Mouse (Mus musculus): ENCODE measurements around the gene Jpt2.
A peak's percentile ranks its signal among the peaks of the same experiment; 100 is the strongest.
"Not testable (repeated sequence)": the region's sequence is repeated elsewhere in the genome, so short reads cannot be mapped to it uniquely, and the experiment has no call there.

Jpt2 gene

GRCm38 (mm10) chr17:24960135-24960851, at the start of gene Jpt2:
Gene Jpt2, minus strand, starts transcription at chr17:24960689.
- DNase-seq (ENCODE audit: low read depth, low spot score): peak; percentile 98

DNA sequence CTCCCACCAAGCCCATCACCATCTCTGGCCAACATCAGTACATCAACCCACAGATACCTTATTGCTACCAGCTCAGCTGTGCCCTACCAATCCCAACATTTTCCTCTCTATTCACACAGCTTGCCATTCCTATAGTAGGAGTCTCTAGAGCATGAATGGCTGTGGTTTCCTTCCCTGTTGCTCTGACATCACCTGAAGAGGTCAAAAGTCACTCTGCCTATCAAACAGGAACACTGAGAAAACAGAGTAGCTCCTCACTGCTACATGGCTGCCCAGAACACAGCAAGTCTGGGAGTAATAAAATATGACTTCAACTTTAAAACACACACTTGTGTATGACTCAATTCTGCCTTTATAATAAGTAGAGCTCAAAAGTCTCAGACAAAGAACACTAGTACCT, 47.0 kb upstream of the Jpt2 start:
- DNase-seq (ENCODE audit: low read depth, low spot score): no peak

DNA sequence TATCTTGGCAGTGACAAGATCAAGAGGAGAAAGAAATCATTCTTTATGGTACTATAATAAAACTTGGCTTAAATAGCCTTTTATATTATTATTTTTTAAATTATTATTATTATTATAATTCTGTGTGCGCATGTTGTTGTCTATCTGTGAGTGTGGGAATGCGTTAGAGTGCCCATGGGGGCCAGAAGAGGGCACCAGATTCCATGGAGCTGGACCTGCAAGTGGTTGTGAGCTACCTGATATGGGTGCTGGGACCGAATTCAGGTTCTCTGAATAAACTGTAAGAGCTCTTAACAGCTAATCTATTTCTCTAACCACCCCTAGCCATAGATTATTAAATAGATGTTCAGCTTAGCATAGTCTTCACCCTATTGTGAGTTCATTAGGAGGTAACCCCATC, 44.6 kb upstream of the Jpt2 start:
- no peak for DNase-seq (ENCODE audit: low read depth, low spot score)

DNA sequence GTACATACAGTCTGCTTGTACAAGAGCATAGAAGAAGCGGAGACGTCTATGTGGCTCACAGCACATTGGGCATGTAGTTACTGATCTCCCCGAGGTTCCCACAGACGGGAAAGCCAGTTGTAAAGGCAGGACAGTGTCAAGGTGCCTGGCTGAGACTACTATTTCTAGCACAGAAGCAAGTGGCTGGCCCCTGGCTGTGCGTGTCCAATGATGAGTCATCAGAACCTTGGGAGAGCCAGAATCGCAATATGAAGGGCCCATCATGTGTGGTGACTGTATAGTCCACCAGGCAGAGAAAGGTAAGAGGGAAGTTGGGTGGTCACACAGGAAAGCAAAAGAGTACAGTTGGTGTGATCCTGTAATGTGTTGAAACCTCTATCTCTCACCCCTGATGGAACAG, 34.2 kb upstream of the Jpt2 start:
- DNase-seq (ENCODE audit: low read depth, low spot score): no peak

- no peak for DNase-seq (ENCODE audit: low read depth, low spot score)
These were observed 26.7 kb upstream of the Jpt2 start for GRCm38 (mm10) chr17:24987221-24987620.

- DNase-seq (ENCODE audit: low read depth, low spot score): no peak
These were observed 595 bp upstream of the Jpt2 start for GRCm38 (mm10) chr17:24960852-24961715.

DNA sequence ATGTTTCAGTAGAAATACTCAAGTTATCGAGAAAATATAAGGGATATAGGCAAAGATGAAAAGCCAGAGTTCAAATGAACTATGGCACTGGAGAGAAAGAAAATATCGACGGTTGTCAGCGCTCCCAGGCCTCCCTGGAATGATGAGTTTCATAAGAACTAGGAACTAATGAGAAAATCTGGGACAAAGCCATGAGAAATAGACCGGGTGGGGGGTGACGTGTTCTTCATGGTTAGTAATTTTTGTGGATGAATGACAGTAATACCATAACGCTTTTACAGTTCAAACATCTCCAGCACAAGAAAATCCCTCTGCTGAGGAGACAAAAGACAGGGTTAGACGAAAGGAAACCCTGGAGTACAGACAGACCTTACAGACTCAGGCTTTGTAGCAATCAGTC, 1.1 kb downstream of the Jpt2 start:
- DNase-seq (ENCODE audit: low read depth, low spot score): no peak

DNA sequence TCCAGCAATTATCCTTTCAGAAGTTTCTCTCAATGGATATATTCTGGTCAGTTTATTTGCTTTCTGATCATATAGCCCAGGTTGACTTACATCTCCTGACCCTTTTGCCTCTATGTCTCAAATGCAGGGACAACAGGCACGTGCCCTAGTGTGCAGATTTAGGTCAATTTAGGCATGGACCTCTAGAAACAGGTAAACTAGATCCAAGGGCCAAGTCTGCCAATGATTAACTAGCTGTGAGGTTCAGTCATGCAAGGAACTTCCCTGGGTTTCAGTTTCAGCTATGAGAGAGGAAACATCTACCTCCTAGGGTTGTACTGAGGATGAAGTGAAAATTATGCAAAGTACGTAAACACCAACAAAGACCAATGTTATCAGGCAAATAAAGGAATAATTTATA, 7.2 kb downstream of the Jpt2 start:
- DNase-seq (ENCODE audit: low read depth, low spot score): no peak

DNA sequence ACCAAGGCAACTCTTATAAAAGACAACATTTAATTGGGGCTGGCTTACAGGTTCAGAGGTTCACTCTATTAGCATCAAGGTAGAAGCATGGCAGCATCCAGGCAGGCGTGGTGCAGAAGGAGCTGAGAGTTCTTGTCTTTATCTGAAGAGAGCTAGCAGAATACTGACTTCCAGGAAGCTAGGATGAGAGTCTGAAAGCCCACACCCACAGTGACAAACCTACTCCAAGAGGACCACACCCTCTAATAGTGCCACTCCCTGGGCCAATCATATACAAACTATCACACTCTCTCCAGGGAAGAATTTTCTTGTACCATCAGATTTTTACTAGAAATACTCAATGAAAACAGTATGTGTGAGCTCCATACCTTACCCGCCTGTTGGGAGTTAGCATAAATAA, 9.8 kb downstream of the Jpt2 start:
- DNase-seq (ENCODE audit: low read depth, low spot score): no peak

GRCm38 (mm10) chr17:24948204-24948603, 12.3 kb downstream of the Jpt2 start:
- DNase-seq (ENCODE audit: low read depth, low spot score): no peak

DNA sequence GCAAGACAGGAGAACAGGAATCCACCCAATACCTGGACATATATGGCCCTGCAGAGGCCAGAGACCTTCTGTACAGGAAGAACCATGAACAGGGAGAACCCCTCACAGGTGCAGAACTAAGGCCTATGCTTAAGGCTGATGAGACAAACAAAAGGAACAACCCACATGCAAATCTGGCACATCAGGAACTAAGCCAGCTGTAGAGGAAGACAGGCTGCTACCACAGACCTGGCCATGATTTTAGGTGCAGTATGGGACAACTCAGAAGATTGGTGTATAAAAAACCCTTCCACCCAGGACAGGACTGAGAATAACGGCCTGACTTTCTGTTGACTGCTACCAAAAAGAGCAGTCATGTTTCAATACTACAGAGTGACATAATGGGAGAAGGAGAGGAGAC, 16.9 kb downstream of the Jpt2 start:
- not testable (repeated sequence) for DNase-seq (ENCODE audit: low read depth, low spot score)

- DNase-seq (ENCODE audit: low read depth, low spot score): no peak
These were observed 17.5 kb downstream of the Jpt2 start for GRCm38 (mm10) chr17:24943036-24943435.

- DNase-seq (ENCODE audit: low read depth, low spot score): not testable (repeated sequence)
These were observed 18.0 kb downstream of the Jpt2 start for GRCm38 (mm10) chr17:24942453-24942852.

DNA sequence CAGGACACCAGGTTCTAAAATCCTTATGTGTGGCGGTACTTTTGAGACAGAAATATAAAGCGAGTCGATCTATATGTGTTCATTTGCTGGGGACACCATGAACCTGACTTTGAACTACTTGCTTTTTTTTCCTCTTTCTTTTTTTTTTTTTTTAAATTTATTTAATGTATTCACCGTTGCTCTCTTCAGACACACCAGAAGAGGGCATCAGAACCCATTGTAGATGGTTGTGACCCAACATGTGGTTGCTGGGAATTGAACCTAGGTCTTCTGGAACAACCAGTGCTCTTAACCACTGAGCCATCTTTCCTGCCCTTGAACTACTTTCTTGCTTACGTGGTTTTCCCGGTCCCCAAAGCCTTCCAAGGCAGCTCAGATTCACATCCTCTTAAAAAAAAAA, 23.2 kb downstream of the Jpt2 start:
- no peak for DNase-seq (ENCODE audit: low read depth, low spot score)

DNA sequence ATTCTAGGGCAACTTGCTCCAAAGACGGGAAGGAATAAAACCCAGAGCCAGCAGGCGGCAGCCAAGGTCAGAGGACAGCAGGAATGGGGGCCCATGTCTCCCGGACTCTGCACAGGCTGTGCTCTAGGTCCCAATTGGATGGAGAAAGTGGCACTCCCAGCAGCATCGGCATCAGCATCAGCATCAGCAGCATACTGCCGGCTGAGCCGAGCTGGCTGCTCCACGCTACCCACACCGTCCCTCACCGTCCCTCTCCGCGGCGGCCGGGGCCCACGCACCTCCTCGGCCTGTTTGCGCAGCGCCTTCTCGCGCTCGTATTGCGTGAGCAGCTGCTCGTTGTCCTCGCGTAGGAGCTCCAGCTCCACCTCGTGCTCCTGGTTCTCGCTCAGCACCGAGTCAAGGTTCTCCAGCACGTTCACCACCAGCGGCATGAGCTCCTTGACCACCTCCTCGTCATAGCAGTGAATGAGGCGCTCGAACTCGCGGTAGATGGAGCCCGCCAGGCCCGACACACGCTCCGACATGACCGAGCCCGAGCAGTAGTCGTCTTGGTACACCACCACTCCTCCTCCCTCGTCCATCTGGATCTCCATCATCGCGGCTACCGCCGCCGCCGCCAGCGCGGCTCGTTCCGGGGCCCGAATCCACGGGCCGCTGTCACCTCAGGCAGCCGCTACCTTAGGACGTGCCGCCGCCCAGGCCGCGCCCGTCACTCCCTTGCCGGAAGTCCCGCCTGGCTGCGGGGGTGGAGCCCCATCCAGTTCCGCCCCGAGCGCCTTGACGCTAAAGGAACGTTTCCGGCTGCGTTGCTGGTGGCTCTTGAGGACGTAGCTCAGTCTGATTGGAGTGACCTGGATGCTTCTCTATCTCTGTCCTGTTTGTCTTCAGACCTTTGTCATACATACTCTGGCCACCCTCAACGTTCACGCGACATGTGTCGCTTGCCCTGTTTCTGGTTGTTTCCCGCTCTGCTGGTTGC, 23.9 kb downstream of the Jpt2 start, which contains the start of gene Mapk8ip3:
Gene Mapk8ip3, minus strand, starts transcription at position 719 of the 979 bp plus-strand sequence.
- DNase-seq (ENCODE audit: low read depth, low spot score): peak; percentile 85

GRCm38 (mm10) chr17:24935666-24936065, 24.8 kb downstream of the Jpt2 start:
- DNase-seq (ENCODE audit: low read depth, low spot score): no peak

DNA sequence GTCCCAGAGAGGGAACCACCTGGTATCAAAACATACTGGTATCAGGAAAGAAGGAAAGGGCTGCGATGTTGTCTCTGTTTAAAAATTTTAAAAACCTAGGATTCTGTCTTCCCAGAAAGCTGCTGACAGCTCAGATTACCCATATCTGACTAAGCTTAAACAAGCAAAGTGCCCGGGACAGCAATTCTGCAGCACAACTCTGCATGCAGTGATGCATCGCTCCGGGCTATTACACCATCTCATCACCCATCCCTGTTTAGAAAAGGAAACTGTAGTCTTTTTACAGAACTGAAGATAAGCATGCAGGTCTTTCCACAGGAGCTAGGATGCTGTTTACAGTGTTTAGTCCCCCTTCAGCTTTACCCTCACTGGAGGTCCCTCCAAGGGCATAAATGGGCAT, 25.6 kb downstream of the Jpt2 start:
- DNase-seq (ENCODE audit: low read depth, low spot score): no peak

DNA sequence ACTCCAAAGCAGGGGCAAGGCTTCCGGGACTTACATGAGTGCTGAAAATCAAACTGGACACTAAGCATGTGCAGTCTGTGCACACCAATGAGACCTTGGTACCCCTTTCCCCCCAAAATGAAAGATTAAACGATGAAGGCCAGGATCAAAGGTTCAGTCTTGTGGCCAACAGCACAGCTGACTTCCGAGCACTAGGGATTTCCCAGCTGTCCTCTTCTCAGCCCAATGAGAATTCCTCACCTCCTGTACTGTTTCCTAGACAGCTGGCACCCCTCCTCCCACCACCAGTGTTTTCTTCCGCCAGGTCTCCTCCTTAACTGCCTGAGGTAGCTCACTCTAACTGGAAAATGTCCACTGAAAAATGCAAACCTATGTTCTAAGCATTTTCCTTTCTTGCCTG, 27.3 kb downstream of the Jpt2 start:
- no peak for DNase-seq (ENCODE audit: low read depth, low spot score)

DNA sequence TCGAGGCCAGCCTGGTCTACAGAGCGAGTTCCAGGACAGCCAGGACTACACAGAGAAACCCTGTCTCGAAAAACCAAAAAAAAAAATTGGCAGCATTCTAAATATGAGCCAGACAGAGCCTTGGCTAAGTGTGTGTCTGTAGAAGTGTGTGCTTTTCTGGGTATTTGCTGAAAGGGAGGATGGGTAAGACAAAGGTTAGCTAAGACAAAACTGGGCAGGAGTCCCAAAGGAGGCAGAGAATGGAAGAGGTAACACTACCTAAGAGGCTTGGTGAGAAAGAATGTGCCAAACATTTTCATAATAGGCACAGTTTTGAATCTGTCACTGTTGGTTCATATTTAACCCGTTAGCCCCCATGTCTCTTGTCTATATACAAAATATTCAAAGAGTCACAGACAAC, 28.1 kb downstream of the Jpt2 start:
- no peak for DNase-seq (ENCODE audit: low read depth, low spot score)

- DNase-seq (ENCODE audit: low read depth, low spot score): no peak
These were observed 31.0 kb downstream of the Jpt2 start for GRCm38 (mm10) chr17:24929506-24929905.

- DNase-seq (ENCODE audit: low read depth, low spot score): no peak
These were observed 37.2 kb downstream of the Jpt2 start for GRCm38 (mm10) chr17:24923246-24923645.

- DNase-seq (ENCODE audit: low read depth, low spot score): no peak
These were observed 46.5 kb downstream of the Jpt2 start for GRCm38 (mm10) chr17:24913984-24914383.
